Mouse (Mus musculus) ES-Bruce4 (cell line): ENCODE measurements around the gene Sox3. TPM values are rescaled to one million over a fixed set of nuclear protein-coding genes. Genes with fewer than 3 reads are reported as not detected.

Experiments used
- H3K27ac ChIP-seq: 2 replicates; pipeline ENCODE4 v1.5.1; 2012; ENCODE audit warnings: low read length, inconsistent platforms; ENCODE audit not compliant: insufficient read depth
- H3K27me3 ChIP-seq: 2 replicates; pipeline ENCODE4 v1.6.1; 2012; ENCODE audit warnings: mild to moderate bottlenecking, low read length, inconsistent platforms; ENCODE audit not compliant: control insufficient read depth, poor library complexity, insufficient read depth, severe bottlenecking
- H3K36me3 ChIP-seq: 2 replicates; pipeline ENCODE4 v1.6.1; 2012; ENCODE audit warnings: inconsistent platforms, mild to moderate bottlenecking, low read length, moderate library complexity; ENCODE audit not compliant: control insufficient read depth, poor library complexity, insufficient read depth, severe bottlenecking
- H3K4me1 ChIP-seq: one replicate; pipeline ENCODE4 v1.8.1; 2011; ENCODE audit warnings: low read length; ENCODE audit not compliant: control insufficient read depth, insufficient read depth
- H3K4me3 ChIP-seq: 2 replicates; pipeline ENCODE4 v1.5.1; 2011; ENCODE audit warnings: low read depth, mild to moderate bottlenecking, low read length
- H3K9ac ChIP-seq: 2 replicates; pipeline ENCODE4 v1.6.1; 2012; ENCODE audit warnings: low read depth, mild to moderate bottlenecking, inconsistent platforms; ENCODE audit not compliant: poor library complexity, severe bottlenecking
- H3K9me3 ChIP-seq: replicated peaks from 2 replicates; pipeline ENCODE4 v1.6.1; 2012; ENCODE audit warnings: mild to moderate bottlenecking, low read length, inconsistent platforms; ENCODE audit not compliant: control insufficient read depth, poor library complexity, insufficient read depth, severe bottlenecking
- CTCF ChIP-seq: IDR thresholded peaks from one replicate; pipeline ENCODE4 v1.8.1; 2011; ENCODE audit warnings: low read depth, low read length
- EP300 ChIP-seq: IDR thresholded peaks from 2 replicates; pipeline ENCODE4 v1.6.1; 2011; ENCODE audit warnings: low read depth, low read length; ENCODE audit not compliant: insufficient read depth
- POLR2A ChIP-seq: IDR thresholded peaks from one replicate; pipeline ENCODE4 v1.8.1; 2011; ENCODE audit warnings: low read length; ENCODE audit not compliant: insufficient read depth
- polyA plus RNA-seq: library from polyadenylated mRNA; stranded (reverse); fragments of >200 nt; gene quantifications from 2 replicates; pipeline ENCODE4 v1.2.4, GENCODE M21; 2011; ENCODE audit warnings: low read depth; ENCODE audit not compliant: missing spikeins, insufficient read depth, insufficient read length

Gene Sox3
- polyA plus RNA-seq, 1 experiment: 2.8 TPM

DNA sequence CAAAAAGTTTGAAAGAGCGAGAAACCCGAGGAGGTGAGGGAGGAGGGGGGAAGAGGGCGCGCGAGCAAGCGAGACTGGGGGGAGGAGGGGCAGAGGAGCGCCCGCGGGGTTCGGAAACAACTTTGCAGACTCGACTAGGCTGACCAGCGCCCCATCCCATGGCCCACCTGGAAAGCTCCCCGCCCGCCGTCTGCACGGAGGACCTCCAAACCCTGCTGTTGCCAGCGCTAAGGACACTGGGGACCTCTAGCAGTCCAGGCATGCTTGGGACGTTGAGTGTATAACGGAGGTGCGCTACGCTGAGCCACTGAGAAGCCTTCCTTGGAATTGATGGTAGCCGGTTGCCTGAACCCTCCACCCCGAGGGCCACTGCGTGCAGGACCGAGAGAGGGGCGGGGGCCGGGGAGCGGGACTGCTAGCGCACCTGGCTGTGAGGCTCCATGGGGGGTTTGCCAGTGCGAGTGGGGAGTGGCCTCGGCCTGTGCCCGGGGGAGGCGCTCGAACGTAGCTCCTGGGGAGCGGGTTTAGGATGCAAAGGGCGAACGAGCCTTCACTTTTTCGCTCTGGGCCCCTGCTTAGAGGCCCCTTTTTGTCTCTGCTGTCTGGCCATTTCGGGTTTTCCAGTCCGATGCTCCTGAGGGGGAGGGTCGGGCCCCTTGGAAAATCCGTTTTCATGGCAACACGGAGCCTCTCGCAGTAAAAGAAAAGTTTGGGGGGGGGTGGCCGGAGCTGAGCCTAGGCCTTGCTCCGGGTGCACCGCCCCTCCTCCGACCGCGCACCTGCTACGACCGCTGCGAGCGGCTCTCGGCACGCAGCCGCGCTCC, 702 bp upstream of the Sox3 start:
- Histone ChIP-seq H3K9me3 (no peaks in the 10 kb centered on the region), H3K4me1 (no peaks in the 10 kb centered on the region), H3K27ac (no peak overlapping the region), H3K36me3 (no peaks in the 10 kb centered on the region), H3K4me3 (peak overlapping the region; percentile 48), H3K9ac (no peak overlapping the region), H3K27me3 (peaks cover 26% of the 10 kb centered on the region)
- TF ChIP-seq POLR2A (no peak), EP300 (no peak), CTCF (no peak)

DNA sequence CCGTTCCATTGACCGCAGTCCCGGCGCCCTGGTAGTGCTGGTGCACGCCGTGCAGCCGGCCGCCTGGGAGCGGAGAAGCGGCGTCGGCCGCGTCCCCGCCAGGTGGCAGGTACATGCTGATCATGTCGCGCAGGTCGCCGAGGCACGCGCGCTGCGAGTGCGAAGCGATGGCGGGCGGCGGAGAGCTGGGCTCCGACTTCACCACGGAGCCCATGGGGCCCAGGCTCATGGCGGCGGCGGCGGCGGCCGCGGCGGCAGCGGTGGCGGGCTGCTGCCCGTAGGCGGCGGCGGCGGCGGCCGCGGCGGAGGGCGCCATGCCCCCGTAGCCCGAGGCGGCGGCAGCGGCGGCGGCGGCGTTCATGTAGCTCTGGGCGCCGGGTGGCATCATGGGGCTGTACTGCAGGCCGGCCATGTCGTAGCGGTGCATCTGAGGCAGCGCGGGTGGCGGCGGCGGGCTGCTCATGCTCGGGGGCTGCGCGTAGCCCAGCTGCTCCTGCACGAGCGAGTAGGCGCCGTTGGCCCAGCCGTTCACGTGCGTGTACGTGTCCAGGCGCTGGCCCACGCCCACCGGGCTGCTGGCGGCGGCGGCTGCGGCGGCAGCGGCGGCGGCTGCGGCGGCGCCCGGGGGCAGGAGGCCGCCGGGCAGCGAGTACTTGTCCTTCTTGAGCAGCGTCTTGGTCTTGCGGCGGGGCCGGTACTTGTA, 981 bp downstream of the Sox3 start:
- Histone ChIP-seq H3K4me3 (peak overlapping the region; percentile 72), H3K9ac (peak overlapping the region; percentile 62), H3K36me3 (no peaks in the 10 kb centered on the region), H3K9me3 (no peaks in the 10 kb centered on the region), H3K4me1 (no peaks in the 10 kb centered on the region), H3K27ac (no peak overlapping the region), H3K27me3 (peaks cover 24% of the 10 kb centered on the region)
- TF ChIP-seq POLR2A (no peak), EP300 (no peak), CTCF (no peak)

DNA sequence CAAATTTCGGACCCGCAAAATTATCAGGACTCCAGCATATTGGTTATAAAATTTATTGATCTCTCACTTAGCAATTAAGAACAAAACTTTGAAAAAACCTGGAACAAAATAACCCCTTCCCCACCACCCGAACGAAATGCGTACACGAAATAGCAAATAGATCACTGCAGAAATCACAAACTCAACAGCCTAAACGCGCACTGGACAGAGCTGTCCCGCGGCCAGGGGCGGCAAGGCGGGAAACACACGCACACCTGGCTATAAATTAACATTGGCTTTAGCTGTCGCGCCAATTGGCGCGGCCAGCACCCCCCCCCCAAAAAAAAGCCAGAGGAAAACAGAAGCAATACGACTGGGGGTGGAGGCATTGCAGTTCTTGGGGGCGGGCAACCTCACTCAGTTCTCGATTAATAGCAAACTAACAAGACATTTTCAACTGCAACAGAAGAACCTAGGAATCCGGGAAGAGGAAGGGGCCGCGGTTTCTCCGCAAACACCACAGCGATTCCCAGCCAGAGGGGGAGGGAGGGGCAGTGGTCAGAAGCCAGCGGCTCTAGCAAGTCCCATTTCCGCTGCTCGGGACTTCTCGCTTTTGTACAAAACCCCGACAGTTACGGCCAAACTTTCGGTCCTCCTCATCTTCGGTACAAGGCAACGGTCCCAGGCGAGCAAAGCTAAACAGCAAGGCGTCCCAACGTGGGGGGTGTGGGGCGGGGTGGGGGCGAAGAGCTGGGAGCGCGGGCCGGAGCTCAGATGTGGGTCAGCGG, 1.7 kb downstream of the Sox3 start:
- Histone ChIP-seq H3K4me3 (peak overlapping the region; percentile 72), H3K4me1 (no peaks in the 10 kb centered on the region), H3K27me3 (peaks cover 24% of the 10 kb centered on the region), H3K9me3 (no peaks in the 10 kb centered on the region), H3K27ac (no peak overlapping the region), H3K36me3 (no peaks in the 10 kb centered on the region), H3K9ac (peak overlapping the region; percentile 62; the same call in 1 of the 2 replicates)
- no peak for TF ChIP-seq EP300
- TF ChIP-seq POLR2A: no peak
- TF ChIP-seq CTCF: no peak

DNA sequence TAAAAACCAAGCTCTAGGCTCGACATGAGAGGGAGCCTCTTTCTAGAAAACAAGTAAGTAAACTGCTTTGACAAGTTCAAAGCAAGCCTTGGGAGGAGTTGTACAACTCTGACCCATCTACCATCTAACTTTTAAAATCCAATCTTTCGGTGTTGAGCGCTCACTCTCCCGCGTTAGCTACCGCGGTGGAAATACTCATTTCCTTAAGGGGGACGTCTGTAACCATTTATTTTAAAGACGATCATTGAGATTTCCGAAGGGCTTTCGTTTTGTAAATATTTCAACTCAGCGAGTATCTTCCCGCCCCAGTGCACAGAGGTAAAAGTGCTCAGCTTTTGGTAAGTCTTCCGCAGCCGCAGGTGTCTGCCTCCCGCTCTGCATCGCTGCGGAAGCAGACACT, 2.6 kb downstream of the Sox3 start:
- Histone ChIP-seq H3K4me3 (peak overlapping the region; percentile 43; the same call in 1 of the 2 replicates), H3K4me1 (no peaks in the 10 kb centered on the region), H3K36me3 (no peaks in the 10 kb centered on the region), H3K27ac (no peak overlapping the region), H3K9ac (no peak overlapping the region), H3K9me3 (no peaks in the 10 kb centered on the region), H3K27me3 (peaks cover 24% of the 10 kb centered on the region)
- TF ChIP-seq POLR2A: no peak
- TF ChIP-seq EP300: no peak
- no peak for TF ChIP-seq CTCF

DNA sequence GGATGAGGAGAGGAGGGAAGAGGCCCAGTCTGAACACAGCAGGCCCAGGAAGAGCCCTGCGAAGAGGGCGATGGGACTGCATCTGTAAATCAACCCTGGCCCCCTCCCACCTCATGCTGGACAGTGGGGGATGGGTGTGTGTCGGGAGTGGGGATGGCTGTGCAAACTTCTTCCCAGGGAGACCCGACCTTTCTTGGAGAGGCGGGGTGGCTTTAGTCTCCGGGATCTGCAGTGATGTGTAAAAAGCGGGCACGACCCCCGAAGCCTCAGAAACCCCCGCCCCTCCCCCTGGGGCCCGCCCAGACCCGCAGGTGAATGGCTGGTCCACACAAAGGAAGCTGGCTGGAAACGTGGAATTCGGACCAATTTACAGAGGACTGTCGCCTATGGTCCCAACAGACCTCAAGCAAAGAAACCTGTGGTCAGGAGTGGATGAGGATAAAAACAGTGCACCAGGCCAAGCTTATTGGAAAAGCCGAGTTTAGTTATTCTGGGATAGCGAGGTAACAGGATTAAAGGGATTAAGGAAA, 3.2 kb downstream of the Sox3 start:
- no peak for TF ChIP-seq EP300
- no peak for TF ChIP-seq POLR2A
- TF ChIP-seq CTCF: no peak
- H3K4me3 ChIP-seq: no peak overlapping the region; the same call in 1 of the 2 replicates
- no peak overlapping the region for H3K27ac ChIP-seq

More for the DNA sequence above, 3.2 kb downstream of the Sox3 start:
- Histone ChIP-seq H3K36me3 (no peaks in the 10 kb centered on the region), H3K9me3 (no peaks in the 10 kb centered on the region), H3K27me3 (peaks cover 23% of the 10 kb centered on the region), H3K9ac (no peak overlapping the region), H3K4me1 (no peaks in the 10 kb centered on the region)
